Mouse (Mus musculus) v-Abl transformed pro-B cells (cell line): Measurements from ENCODE around the gene Sult6b2.

ENCODE experiments used
- in situ Hi-C, 2 experiments: fragments of 400-800 bp; cut with MboI; formaldehyde crosslinking; loops; one replicate each; pipeline ENCODE4 v1.15.1; 2025; ENCODE audit not compliant: unreplicated experiment in 2 of 2

Sult6b2 gene

GRCm38 (mm10) chr6:142779812-142780573 is 24.3 kb downstream of the Sult6b2 start:
- in situ Hi-C loops, result loop anchor here in 1 of 2 experiments (5.0 to 10.0 kb wide), 2 partner anchors 253 to 415 kb away; no protein-coding TSS in a partner anchor

- in situ Hi-C loops, result loop anchor here in 1 of 2 experiments (10.0 kb wide), 1 partner anchor 416 kb away; no protein-coding TSS in a partner anchor
Observed at GRCm38 (mm10) chr6:142779045-142779811, 25.1 kb downstream of the Sult6b2 start.

- in situ Hi-C loops, result loop anchor here in 1 of 2 experiments (10.0 kb wide), 1 partner anchor 418 kb away; no protein-coding TSS in a partner anchor
Observed at GRCm38 (mm10) chr6:142776935-142777334, 27.4 kb downstream of the Sult6b2 start.

- in situ Hi-C loops, result loop anchor here (10.0 to 25.0 kb wide), 3 partner anchors 386 to 421 kb away; partner anchors contain the start of genes Golt1b (in 1 of the 2) and Recql (in 1 of the 2)
Observed at GRCm38 (mm10) chr6:142773566-142773965, 30.7 kb downstream of the Sult6b2 start.

GRCm38 (mm10) chr6:142771643-142772042 is 32.7 kb downstream of the Sult6b2 start:
- in situ Hi-C loops, result loop anchor here (10.0 to 25.0 kb wide), 3 partner anchors 384 to 423 kb away; partner anchors contain the start of genes Golt1b (in 1 of the 2) and Recql (in 1 of the 2)

- in situ Hi-C loops, result loop anchor here (10.0 to 25.0 kb wide), 3 partner anchors 383 to 425 kb away; partner anchors contain the start of genes Golt1b (in 1 of the 2) and Recql (in 1 of the 2)
Observed at GRCm38 (mm10) chr6:142769896-142770295, 34.4 kb downstream of the Sult6b2 start.

- in situ Hi-C loops, result loop anchor here (25.0 kb wide), 2 partner anchors 380 to 420 kb away; partner anchors contain the start of genes Golt1b (in 1 of the 2) and Recql (in 1 of the 2)
Observed at GRCm38 (mm10) chr6:142767305-142767704, 37.0 kb downstream of the Sult6b2 start.

GRCm38 (mm10) chr6:142764933-142765332 is 39.4 kb downstream of the Sult6b2 start:
- in situ Hi-C loops, result loop anchor here (25.0 kb wide), 2 partner anchors 378 to 422 kb away; partner anchors contain the start of genes Golt1b (in 1 of the 2) and Recql (in 1 of the 2)

GRCm38 (mm10) chr6:142759633-142760032 is 44.7 kb downstream of the Sult6b2 start:
- in situ Hi-C loops, result loop anchor here (10.0 to 25.0 kb wide), 3 partner anchors 372 to 428 kb away; partner anchors contain the start of genes Golt1b (in 1 of the 2), Pyroxd1 (in 1 of the 2) and Recql (in 1 of the 2)

GRCm38 (mm10) chr6:142758562-142758961 is 45.7 kb downstream of the Sult6b2 start:
- in situ Hi-C loops, result loop anchor here (10.0 to 25.0 kb wide), 3 partner anchors 371 to 429 kb away; partner anchors contain the start of genes Golt1b (in 1 of the 2), Pyroxd1 (in 1 of the 2) and Recql (in 1 of the 2)

GRCm38 (mm10) chr6:142757976-142758375 is 46.3 kb downstream of the Sult6b2 start:
- in situ Hi-C loops, result loop anchor here (10.0 to 25.0 kb wide), 3 partner anchors 371 to 429 kb away; partner anchors contain the start of genes Golt1b (in 1 of the 2), Pyroxd1 (in 1 of the 2) and Recql (in 1 of the 2)

- in situ Hi-C loops, result loop anchor here (10.0 to 25.0 kb wide), 3 partner anchors 370 to 430 kb away; partner anchors contain the start of genes Golt1b (in 1 of the 2), Pyroxd1 (in 1 of the 2) and Recql (in 1 of the 2)
Observed at GRCm38 (mm10) chr6:142757334-142757965, 46.9 kb downstream of the Sult6b2 start.

GRCm38 (mm10) chr6:142756507-142757333 is 47.6 kb downstream of the Sult6b2 start, which contains the start of gene Cmas:
Cmas (plus strand) TSS chr6:142756686.
- in situ Hi-C loops, result loop anchor here (10.0 to 25.0 kb wide), 3 partner anchors 369 to 431 kb away; partner anchors contain the start of genes Golt1b (in 1 of the 2), Pyroxd1 (in 1 of the 2) and Recql (in 1 of the 2)

GRCm38 (mm10) chr6:142752331-142753246 is 51.7 kb downstream of the Sult6b2 start:
- in situ Hi-C loops, result loop anchor here (10.0 to 25.0 kb wide), 3 partner anchors 365 to 435 kb away; partner anchors contain the start of genes Golt1b (in 1 of the 2), Pyroxd1 (in 1 of the 2) and Recql (in 1 of the 2)

GRCm38 (mm10) chr6:142751365-142751764 is 52.9 kb downstream of the Sult6b2 start:
- in situ Hi-C loops, result loop anchor here (10.0 to 25.0 kb wide), 3 partner anchors 364 to 436 kb away; partner anchors contain the start of genes Golt1b (in 1 of the 2), Pyroxd1 (in 1 of the 2) and Recql (in 1 of the 2)

- in situ Hi-C loops, result no loop called here
Observed at GRCm38 (mm10) chr6:142748057-142748708, 56.1 kb downstream of the Sult6b2 start.
